Mouse (Mus musculus): ENCODE measurements around the gene Cd68.
"Not testable (repeated sequence)": the region's sequence is repeated elsewhere in the genome, so short reads cannot be mapped to it uniquely, and the experiment has no call there.

DNA sequence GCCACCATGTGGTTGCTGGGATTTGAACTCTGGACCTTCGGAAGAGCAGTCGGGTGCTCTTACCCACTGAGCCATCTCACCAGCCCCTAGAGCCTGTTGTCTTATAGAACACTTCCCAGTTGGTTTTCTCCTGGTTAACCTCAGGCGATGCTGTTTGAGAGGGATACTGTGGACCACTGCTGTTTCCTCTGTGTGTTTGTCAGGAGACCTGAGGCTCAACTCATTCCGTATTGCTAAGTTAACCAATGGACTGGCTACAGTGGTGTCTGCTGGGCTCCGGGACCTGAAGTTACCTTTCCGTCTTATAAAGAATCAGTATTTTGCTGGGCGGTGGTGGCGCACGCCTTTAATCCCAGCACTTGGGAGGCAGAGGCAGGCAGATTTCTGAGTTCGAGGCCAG, 36.9 kb upstream of the Cd68 start:
- TF ChIP-seq ZC3H11A (IDR thresholded peaks at IDR 0.05; ENCODE audit: low read depth, low read length); JUND (conservative IDR thresholded peaks at IDR 0.05; ENCODE audit: low read depth, low read length); NELFE (IDR thresholded peaks at IDR 0.05; ENCODE audit: low read depth, low read length); CTCF (conservative IDR thresholded peaks at IDR 0.05 in 1 of 2, IDR thresholded peaks at IDR 0.05 in 1 of 2; ENCODE audit: low read depth in 2 of 2, low read length in 2 of 2); KAT2A (IDR thresholded peaks at IDR 0.05; ENCODE audit: insufficient replicate concordance, low read length); IRF4 (IDR thresholded peaks at IDR 0.05; ENCODE audit: low read depth, low read length); MAFK (IDR thresholded peaks at IDR 0.05; ENCODE audit: insufficient replicate concordance, low read length): not testable (repeated sequence)

Measured in CH12.LX (cell line).